Mouse (Mus musculus) intestine, embryonic 14.5 days (tissue): ENCODE measurements at regions not wholly inside any gene's neighbourhood (a gene's known extent, or its start where the extent isn't known, plus 50 kb on each side); places are given as distances from the start of the nearest gene placed in this dataset.

Source experiments
- ATAC-seq: fragments of 200-750 bp; cut with Nextera tagmentation; replicated peaks from 2 replicates; pipeline ENCODE4 v1.8.0; 2017; ENCODE audit warnings: low read depth, moderate number of reproducible peaks, moderate TSS enrichment, moderate library complexity; ENCODE audit not compliant: low FRiP score, low TSS enrichment
- DNase-seq: peaks from one replicate; pipeline ENCODE4 v3.0.0-alpha.2; 2018; ENCODE audit warnings: low spot score
- H3K27ac ChIP-seq: fragments of 300-500 bp; sonication (generic); 2 replicates; pipeline ENCODE4 v1.5.1; 2014; ENCODE audit warnings: low read depth, mild to moderate bottlenecking, control low read depth
- H3K27me3 ChIP-seq: fragments of 300-500 bp; sonication (generic); replicated peaks from 2 replicates; pipeline ENCODE4 v1.6.1; 2014; ENCODE audit warnings: low read length, control low read depth; ENCODE audit not compliant: control insufficient read depth, insufficient read depth
- H3K36me3 ChIP-seq: fragments of 300-500 bp; sonication (generic); 2 replicates; pipeline ENCODE4 v1.6.1; 2014; ENCODE audit warnings: low read length, control low read depth; ENCODE audit not compliant: control insufficient read depth, insufficient read depth
- H3K4me1 ChIP-seq: fragments of 300-500 bp; sonication (generic); replicated peaks from 2 replicates; pipeline ENCODE4 v1.6.1; 2014; ENCODE audit warnings: low read length, control low read depth, mixed read lengths; ENCODE audit not compliant: control insufficient read depth, insufficient read depth
- H3K4me2 ChIP-seq: fragments of 300-500 bp; sonication (generic); 2 replicates; pipeline ENCODE4 v1.6.1; 2014; ENCODE audit warnings: low read length
- H3K4me3 ChIP-seq: fragments of 300-500 bp; sonication (generic); 2 replicates; pipeline ENCODE4 v1.5.1; 2014; ENCODE audit warnings: low read depth, low read length, control low read depth, mixed read lengths
- H3K9ac ChIP-seq: fragments of 300-500 bp; sonication (generic); 2 replicates; pipeline ENCODE4 v1.6.1; 2014; ENCODE audit warnings: mild to moderate bottlenecking, low read length
- H3K9me3 ChIP-seq: fragments of 300-500 bp; sonication (generic); 2 replicates; pipeline ENCODE4 v1.6.1; 2016; ENCODE audit warnings: low read length, control low read depth; ENCODE audit not compliant: control insufficient read depth
- WGBS: fragments of 180-500 bp; shearing (Covaris S2); extraction: QIAGEN DNeasy Blood & Tissue Kit; methylation state at CpG from one replicate; pipeline ENCODE4 v1.1.7; 2014; 5-methylcytosine and 5-hydroxymethylcytosine counted together

DNA sequence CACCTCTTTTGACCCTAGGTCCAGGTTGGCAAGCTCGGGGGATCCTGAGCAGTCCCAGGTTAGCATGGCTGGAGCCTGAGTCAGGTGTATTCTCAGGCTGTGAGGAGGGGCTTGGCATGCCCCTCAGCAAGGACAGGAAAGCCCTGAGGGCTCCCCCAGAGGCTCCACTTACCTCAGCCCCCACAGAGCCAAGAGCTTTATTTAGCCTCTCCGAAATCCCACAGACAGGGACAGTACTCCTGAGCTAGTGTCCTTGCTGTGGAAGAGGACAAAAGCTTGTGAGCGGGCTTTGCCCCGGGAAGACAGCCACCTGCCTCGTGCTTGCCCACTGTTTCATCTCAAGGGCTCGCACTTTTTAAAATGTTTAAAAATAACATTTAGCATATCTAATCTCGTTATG, 118.7 kb downstream of the Sec61b start:
- Histone ChIP-seq H3K4me2 (no peak overlapping the region), H3K27ac (no peak overlapping the region), H3K9me3 (no peaks in the 10 kb centered on the region), H3K36me3 (no peaks in the 10 kb centered on the region), H3K4me3 (no peak overlapping the region), H3K4me1 (no peaks in the 10 kb centered on the region), H3K27me3 (no peaks in the 10 kb centered on the region), H3K9ac (no peak overlapping the region)
- DNase-seq (no peak), ATAC-seq (no peak)
- WGBS = 81% methylated on average over 7 of the region's 7 CpGs

DNA sequence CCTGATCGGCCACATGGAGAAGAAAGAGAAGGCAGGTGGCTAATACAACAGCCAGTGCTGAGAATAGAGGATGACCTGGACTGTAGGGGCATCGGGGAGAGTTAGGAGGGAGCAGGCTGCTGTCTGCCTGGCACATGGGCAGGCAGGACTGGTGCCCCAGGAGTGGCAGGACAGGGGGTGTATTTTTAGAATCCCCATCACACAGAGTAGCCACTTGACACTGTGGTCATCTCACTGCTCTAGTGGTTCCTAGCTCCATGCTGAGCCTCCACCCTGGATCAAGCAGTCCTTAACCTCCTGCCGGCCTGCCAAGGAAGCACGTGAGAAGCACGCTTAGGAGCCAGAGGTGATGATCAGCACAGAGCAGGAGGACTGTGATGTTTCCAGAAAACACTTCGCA, 119.7 kb downstream of the Sec61b start:
- Histone ChIP-seq H3K4me1 (no peaks in the 10 kb centered on the region), H3K9me3 (no peaks in the 10 kb centered on the region), H3K36me3 (no peaks in the 10 kb centered on the region), H3K27me3 (no peaks in the 10 kb centered on the region), H3K4me2 (no peak overlapping the region), H3K4me3 (no peak overlapping the region), H3K27ac (no peak overlapping the region), H3K9ac (no peak overlapping the region)
- ATAC-seq (no peak), DNase-seq (no peak)
- 89% methylated on average over 6 of the region's 6 CpGs for WGBS

GRCm38 (mm10) chr4:47595841-47596240, 121.4 kb downstream of the Sec61b start:
- WGBS = 76% methylated on average over 10 of the region's 10 CpGs
- Histone ChIP-seq H3K9me3 (no peaks in the 10 kb centered on the region), H3K9ac (no peak overlapping the region), H3K36me3 (no peaks in the 10 kb centered on the region), H3K4me3 (no peak overlapping the region), H3K4me1 (no peaks in the 10 kb centered on the region), H3K27ac (no peak overlapping the region), H3K4me2 (no peak overlapping the region), H3K27me3 (no peaks in the 10 kb centered on the region)
- ATAC-seq (no peak), DNase-seq (no peak)

DNA sequence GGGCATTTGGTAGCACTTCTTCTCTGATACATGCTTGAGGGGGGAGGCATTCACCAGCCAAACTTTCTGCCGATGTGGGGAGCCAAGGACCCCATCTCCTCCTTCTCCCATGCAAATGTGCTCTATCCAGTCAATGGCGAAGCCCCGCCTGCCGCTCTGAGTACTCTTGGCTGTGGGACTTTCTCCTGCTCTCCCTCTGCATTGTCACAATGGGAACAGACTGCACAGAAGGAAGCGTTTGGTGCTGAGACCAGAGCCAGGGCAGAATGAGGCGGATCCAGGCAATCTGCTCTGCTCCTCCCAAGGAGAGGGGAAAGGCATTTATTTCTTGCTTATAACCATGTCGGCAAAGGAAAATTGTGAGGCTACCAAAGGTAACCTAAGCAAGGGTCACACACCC, 123.1 kb downstream of the Sec61b start:
- Histone ChIP-seq H3K9ac (no peak overlapping the region), H3K27me3 (no peaks in the 10 kb centered on the region), H3K36me3 (no peaks in the 10 kb centered on the region), H3K9me3 (no peaks in the 10 kb centered on the region), H3K4me2 (no peak overlapping the region), H3K4me1 (no peaks in the 10 kb centered on the region), H3K4me3 (no peak overlapping the region), H3K27ac (no peak overlapping the region)
- DNase-seq (no peak), ATAC-seq (no peak)
- 62% methylated on average over 7 of the region's 7 CpGs for WGBS

DNA sequence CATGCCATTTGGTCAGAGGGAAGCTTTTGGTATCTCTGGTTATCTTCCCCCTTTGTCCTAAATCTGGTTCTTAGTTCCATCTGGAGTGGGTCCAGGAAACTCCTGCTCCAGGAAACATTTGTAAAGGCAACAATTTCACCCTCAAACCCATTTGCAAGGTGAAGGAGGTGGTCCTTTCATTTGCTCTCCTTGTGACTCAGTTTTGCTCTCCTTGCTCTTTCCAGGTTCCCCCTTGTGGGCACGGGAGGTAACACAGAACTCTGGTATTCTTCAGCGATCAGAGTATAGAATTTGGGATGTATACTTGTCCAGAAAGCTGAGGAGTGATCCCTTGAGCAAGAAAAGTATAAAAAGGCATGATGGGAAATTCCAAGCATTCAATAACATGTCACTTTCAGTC, 123.8 kb downstream of the Sec61b start:
- ATAC-seq = no peak
- Histone ChIP-seq H3K9ac (no peak overlapping the region), H3K9me3 (no peaks in the 10 kb centered on the region), H3K4me3 (no peak overlapping the region), H3K4me1 (no peaks in the 10 kb centered on the region), H3K27me3 (no peaks in the 10 kb centered on the region), H3K4me2 (no peak overlapping the region), H3K27ac (no peak overlapping the region), H3K36me3 (no peaks in the 10 kb centered on the region)
- 33% methylated on average over 2 of the region's 2 CpGs for WGBS
- peak; percentile 58 for DNase-seq

- Histone ChIP-seq H3K4me3 (no peak overlapping the region), H3K9me3 (no peaks in the 10 kb centered on the region), H3K4me2 (no peak overlapping the region), H3K9ac (no peak overlapping the region), H3K27me3 (no peaks in the 10 kb centered on the region), H3K4me1 (no peaks in the 10 kb centered on the region), H3K36me3 (no peaks in the 10 kb centered on the region), H3K27ac (no peak overlapping the region)
- no peak for ATAC-seq
- DNase-seq = no peak
- 78% methylated on average over 10 of the region's 10 CpGs for WGBS
Measured at GRCm38 (mm10) chr4:47601301-47602070, 127.0 kb downstream of the Sec61b start.

GRCm38 (mm10) chr4:47603378-47603777, 128.9 kb downstream of the Sec61b start:
- H3K9me3 ChIP-seq = no peaks in the 10 kb centered on the region
- H3K27me3 ChIP-seq = no peaks in the 10 kb centered on the region
- DNase-seq = no peak
- no peak overlapping the region for H3K9ac ChIP-seq
- H3K4me3 ChIP-seq = peak overlapping the region; percentile 10; the same call in 1 of the 2 replicates
- peak overlapping the region; percentile 43; the same call in 1 of the 2 replicates for H3K27ac ChIP-seq
- 67% methylated on average over 6 of the region's 6 CpGs for WGBS
- H3K4me1 ChIP-seq = no peaks in the 10 kb centered on the region
- no peak for ATAC-seq
- peak overlapping the region; percentile 41 for H3K4me2 ChIP-seq
- no peaks in the 10 kb centered on the region for H3K36me3 ChIP-seq

- Histone ChIP-seq H3K27me3 (no peaks in the 10 kb centered on the region), H3K27ac (peak overlapping the region; percentile 33; the same call in 1 of the 2 replicates), H3K9ac (no peak overlapping the region), H3K4me3 (peak overlapping the region; percentile 10; the same call in 1 of the 2 replicates), H3K4me1 (no peaks in the 10 kb centered on the region), H3K9me3 (no peaks in the 10 kb centered on the region), H3K4me2 (peak overlapping the region; percentile 41), H3K36me3 (no peaks in the 10 kb centered on the region)
- DNase-seq (peak; percentile 58), ATAC-seq (0 out of 2 replicates have a peak, but pooled peaks have one; percentile 36)
- 30% methylated on average over 14 of the region's 14 CpGs for WGBS
Measured at GRCm38 (mm10) chr4:47603847-47604397, 129.5 kb downstream of the Sec61b start.

GRCm38 (mm10) chr4:47605676-47606075, 131.2 kb downstream of the Sec61b start:
- H3K27me3 ChIP-seq = no peaks in the 10 kb centered on the region
- no peak overlapping the region for H3K9ac ChIP-seq
- WGBS = 92% methylated on average over 4 of the region's 4 CpGs
- DNase-seq (no peak), ATAC-seq (no peak)
- H3K27ac ChIP-seq = no peak overlapping the region
- no peaks in the 10 kb centered on the region for H3K9me3 ChIP-seq
- H3K4me2 ChIP-seq = no peak overlapping the region
- no peak overlapping the region for H3K4me3 ChIP-seq
- H3K36me3 ChIP-seq = no peaks in the 10 kb centered on the region
- no peaks in the 10 kb centered on the region for H3K4me1 ChIP-seq
